Mouse (Mus musculus) E14TG2a.4 (cell line): Measurements from ENCODE around the gene Dync2li1.

Experiments
- CTCF ChIP-seq: conservative IDR thresholded peaks from 2 replicates; pipeline ENCODE4 v1.5.1; 2014; ENCODE audit warnings: low read length
- NANOG ChIP-seq: IDR thresholded peaks from 2 replicates; pipeline ENCODE4 v1.6.1; 2014; ENCODE audit warnings: borderline replicate concordance, low read length, mixed read lengths
- POU5F1 ChIP-seq: IDR thresholded peaks from 2 replicates; pipeline ENCODE4 v1.6.1; 2014; ENCODE audit warnings: low read length, borderline replicate concordance

GRCm38 (mm10) chr17:84637971-84638370 is 11.7 kb downstream of the Dync2li1 start:
- TF ChIP-seq CTCF, result no peak
- TF ChIP-seq NANOG, result no peak
- no peak for TF ChIP-seq POU5F1
